Mouse (Mus musculus): ENCODE measurements around the gene Tubgcp6. TPM values are rescaled to one million over a fixed set of nuclear protein-coding genes. Genes with fewer than 3 reads are reported as not detected.

The Tubgcp6 gene
- polyA plus RNA-seq, 1 experiment from 2014 or later = 18.0 TPM

GRCm38 (mm10) chr15:89127364-89127940 is 4.5 kb upstream of the Tubgcp6 start:
- 87% methylated on average over 8 of the region's 8 CpGs for WGBS
- ATAC-seq (ENCODE audit: low FRiP score, low TSS enrichment) = no peak
- H3K27ac ChIP-seq (replicated peaks; ENCODE audit: low read depth, low read length) = 0 out of 2 replicates have a peak overlapping the region, but pooled peaks have one; percentile 74
- H3K27me3 ChIP-seq (ENCODE audit: control insufficient read depth, insufficient read depth, low read length) = no peaks in the 10 kb centered on the region
- no peaks in the 10 kb centered on the region for H3K9me3 ChIP-seq (ENCODE audit: control insufficient read depth, low read length)
- no peak for DNase-seq
- peaks cover 3% of the 10 kb centered on the region; the same call in 1 of the 2 replicates for H3K36me3 ChIP-seq (ENCODE audit: control insufficient read depth, insufficient read depth, low read length)
- H3K9ac ChIP-seq (replicated peaks; ENCODE audit: low read length) = peak overlapping the region; percentile 58
- peaks cover 21% of the 10 kb centered on the region for H3K4me1 ChIP-seq (ENCODE audit: control insufficient read depth, insufficient read depth, low read length)
- H3K4me2 ChIP-seq (ENCODE audit: low read length) = peak overlapping the region; percentile 64
- H3K4me3 ChIP-seq (replicated peaks; ENCODE audit: low read depth, low read length) = peak overlapping the region; percentile 51

DNA sequence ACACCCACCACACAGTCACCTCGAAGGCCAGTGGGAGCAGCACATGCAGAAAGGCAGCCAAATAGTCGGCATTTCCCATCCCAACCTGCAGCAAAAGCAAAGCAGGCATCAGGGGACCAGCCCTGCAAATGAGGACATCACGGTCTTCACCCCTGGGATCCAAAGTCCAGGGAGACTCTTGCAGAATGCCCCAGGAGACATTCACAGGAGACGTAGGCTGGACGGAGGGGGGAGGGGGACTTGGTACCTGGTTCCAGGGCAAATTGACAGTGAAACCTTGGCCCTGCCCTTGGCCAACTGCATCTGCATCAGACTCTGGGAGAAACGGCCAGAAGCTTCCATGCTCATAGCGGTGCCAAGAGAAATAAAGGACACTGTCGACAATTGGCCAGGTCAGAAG is 3.7 kb upstream of the Tubgcp6 start:
- peaks cover 29% of the 10 kb centered on the region for H3K4me1 ChIP-seq (ENCODE audit: control insufficient read depth, insufficient read depth, low read length)
- H3K27me3 ChIP-seq (ENCODE audit: control insufficient read depth, insufficient read depth, low read length) = no peaks in the 10 kb centered on the region
- no peaks in the 10 kb centered on the region for H3K9me3 ChIP-seq (ENCODE audit: control insufficient read depth, low read length)
- DNase-seq = no peak
- H3K9ac ChIP-seq (replicated peaks; ENCODE audit: low read length) = no peak overlapping the region
- H3K36me3 ChIP-seq (ENCODE audit: control insufficient read depth, insufficient read depth, low read length) = peaks cover 3% of the 10 kb centered on the region; the same call in 1 of the 2 replicates
- no peak for ATAC-seq (ENCODE audit: low FRiP score, low TSS enrichment)
- H3K4me3 ChIP-seq (replicated peaks; ENCODE audit: low read depth, low read length) = no peak overlapping the region
- no peak overlapping the region for H3K27ac ChIP-seq (replicated peaks; ENCODE audit: low read depth, low read length)
- WGBS = 90% methylated on average over 8 of the region's 8 CpGs
- no peak overlapping the region for H3K4me2 ChIP-seq (ENCODE audit: low read length)

- H3K9ac ChIP-seq (replicated peaks; ENCODE audit: low read length) = no peak overlapping the region
- 94% methylated on average over 9 of the region's 9 CpGs for WGBS
- no peak for ATAC-seq (ENCODE audit: low FRiP score, low TSS enrichment)
- H3K36me3 ChIP-seq (ENCODE audit: control insufficient read depth, insufficient read depth, low read length) = peaks cover 8% of the 10 kb centered on the region; the same call in 1 of the 2 replicates
- H3K9me3 ChIP-seq (ENCODE audit: control insufficient read depth, low read length) = no peaks in the 10 kb centered on the region
- H3K4me3 ChIP-seq (replicated peaks; ENCODE audit: low read depth, low read length) = no peak overlapping the region
- H3K4me2 ChIP-seq (ENCODE audit: low read length) = no peak overlapping the region
- no peaks in the 10 kb centered on the region for H3K27me3 ChIP-seq (ENCODE audit: control insufficient read depth, insufficient read depth, low read length)
- no peak for DNase-seq
- peaks cover 40% of the 10 kb centered on the region for H3K4me1 ChIP-seq (ENCODE audit: control insufficient read depth, insufficient read depth, low read length)
- no peak overlapping the region for H3K27ac ChIP-seq (replicated peaks; ENCODE audit: low read depth, low read length)
Observed at GRCm38 (mm10) chr15:89125351-89125750, 2.4 kb upstream of the Tubgcp6 start.

DNA sequence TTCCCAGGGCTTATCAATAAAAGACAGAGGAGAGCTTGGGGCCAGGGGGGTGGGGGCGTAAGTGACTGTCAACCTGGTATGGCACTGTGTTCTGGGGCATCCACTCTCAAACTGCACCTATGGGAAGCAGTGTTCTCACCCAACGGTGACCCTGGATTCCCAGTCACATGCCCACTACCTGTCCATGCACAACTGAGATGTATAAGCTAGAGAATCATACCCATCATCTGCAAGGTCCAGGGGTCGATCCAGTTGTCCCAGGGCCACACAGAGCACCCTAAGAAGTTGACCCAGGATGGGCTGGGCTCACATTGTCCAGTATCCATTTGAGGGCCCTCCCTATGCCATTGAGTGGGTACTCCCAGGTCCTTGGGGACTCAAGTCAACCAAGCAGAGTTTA is 1.4 kb upstream of the Tubgcp6 start:
- no peaks in the 10 kb centered on the region for H3K27me3 ChIP-seq (ENCODE audit: control insufficient read depth, insufficient read depth, low read length)
- no peak overlapping the region for H3K9ac ChIP-seq (replicated peaks; ENCODE audit: low read length)
- ATAC-seq (ENCODE audit: low FRiP score, low TSS enrichment) (no peak), DNase-seq (no peak)
- peaks cover 46% of the 10 kb centered on the region for H3K4me1 ChIP-seq (ENCODE audit: control insufficient read depth, insufficient read depth, low read length)
- H3K4me2 ChIP-seq (ENCODE audit: low read length) = no peak overlapping the region; the same call in 1 of the 2 replicates
- WGBS = 92% methylated on average over 3 of the region's 3 CpGs
- H3K36me3 ChIP-seq (ENCODE audit: control insufficient read depth, insufficient read depth, low read length) = peaks cover 16% of the 10 kb centered on the region; the same call in 1 of the 2 replicates
- no peak overlapping the region for H3K27ac ChIP-seq (replicated peaks; ENCODE audit: low read depth, low read length)
- no peak overlapping the region for H3K4me3 ChIP-seq (replicated peaks; ENCODE audit: low read depth, low read length)
- no peaks in the 10 kb centered on the region for H3K9me3 ChIP-seq (ENCODE audit: control insufficient read depth, low read length)

- Histone ChIP-seq H3K27me3 (ENCODE audit: control insufficient read depth, insufficient read depth, low read length) (no peaks in the 10 kb centered on the region), H3K36me3 (ENCODE audit: control insufficient read depth, insufficient read depth, low read length) (peaks cover 16% of the 10 kb centered on the region; the same call in 1 of the 2 replicates), H3K9ac (replicated peaks; ENCODE audit: low read length) (peak overlapping the region; percentile 78), H3K4me2 (ENCODE audit: low read length) (peak overlapping the region; percentile 98), H3K27ac (replicated peaks; ENCODE audit: low read depth, low read length) (peak overlapping the region; percentile 86), H3K4me1 (ENCODE audit: control insufficient read depth, insufficient read depth, low read length) (peaks cover 42% of the 10 kb centered on the region), H3K9me3 (ENCODE audit: control insufficient read depth, low read length) (no peaks in the 10 kb centered on the region), H3K4me3 (replicated peaks; ENCODE audit: low read depth, low read length) (peak overlapping the region; percentile 89)
- DNase-seq (peak; percentile 69), ATAC-seq (ENCODE audit: low FRiP score, low TSS enrichment) (peak; percentile 5; the same call in 1 of the 2 replicates)
- 39% methylated on average over 11 of the region's 11 CpGs for WGBS
Observed at GRCm38 (mm10) chr15:89123595-89123994, 683 bp upstream of the Tubgcp6 start.

DNA sequence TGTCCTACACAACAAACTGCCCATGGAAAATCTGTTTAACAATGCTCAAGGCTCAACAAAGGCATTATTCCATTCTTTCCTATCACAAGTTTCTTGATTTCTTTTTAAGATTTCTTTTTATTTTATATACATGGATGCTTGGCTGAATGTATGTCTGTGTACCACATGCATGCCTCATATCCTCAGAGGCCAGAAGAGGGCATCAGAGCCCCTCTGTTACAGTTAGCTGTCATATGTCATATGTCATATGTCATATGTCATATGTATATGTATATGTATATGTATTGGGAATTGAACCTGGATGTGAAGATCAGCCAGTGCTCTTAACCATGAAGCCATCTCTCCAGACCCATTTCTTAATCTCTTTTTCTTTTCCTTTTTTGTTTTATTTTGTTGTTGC is 4.9 kb downstream of the Tubgcp6 start:
- H3K36me3 ChIP-seq (ENCODE audit: control insufficient read depth, insufficient read depth, low read length) = peaks cover 46% of the 10 kb centered on the region

DNA sequence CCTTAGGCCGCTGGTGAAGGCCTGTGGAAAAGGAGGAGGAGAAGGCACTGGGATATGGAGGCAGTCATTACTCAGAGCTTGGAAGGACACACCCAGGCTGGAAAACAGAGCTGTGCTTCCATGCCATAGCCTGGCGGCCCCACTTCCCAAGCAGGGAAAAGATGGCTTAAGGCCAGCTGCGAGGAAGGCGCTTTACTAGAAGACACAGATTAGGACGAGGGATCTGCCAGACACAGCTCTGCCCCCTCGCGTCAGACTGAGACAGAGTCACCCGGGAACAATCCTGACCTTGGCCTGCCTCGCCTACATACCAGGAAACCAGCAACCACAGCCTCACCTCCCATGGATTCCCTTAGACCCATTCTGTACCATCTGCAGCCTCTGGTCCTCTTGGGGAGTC is 12.8 kb downstream of the Tubgcp6 start:
- 91% methylated on average over 9 of the region's 9 CpGs for WGBS
- Histone ChIP-seq H3K9ac (replicated peaks; ENCODE audit: low read length) (no peak overlapping the region), H3K4me3 (replicated peaks; ENCODE audit: low read depth, low read length) (no peak overlapping the region), H3K27ac (replicated peaks; ENCODE audit: low read depth, low read length) (no peak overlapping the region), H3K9me3 (ENCODE audit: control insufficient read depth, low read length) (no peaks in the 10 kb centered on the region), H3K4me2 (ENCODE audit: low read length) (no peak overlapping the region), H3K27me3 (ENCODE audit: control insufficient read depth, insufficient read depth, low read length) (no peaks in the 10 kb centered on the region), H3K4me1 (ENCODE audit: control insufficient read depth, insufficient read depth, low read length) (no peaks in the 10 kb centered on the region), H3K36me3 (ENCODE audit: control insufficient read depth, insufficient read depth, low read length) (peaks cover 93% of the 10 kb centered on the region)
- no peak for DNase-seq
- no peak for ATAC-seq (ENCODE audit: low FRiP score, low TSS enrichment)

More for the DNA sequence above, 4.9 kb downstream of the Tubgcp6 start:
- ATAC-seq (ENCODE audit: low FRiP score, low TSS enrichment) (no peak), DNase-seq (peak; percentile 41)
- no peak overlapping the region for H3K27ac ChIP-seq (replicated peaks; ENCODE audit: low read depth, low read length)
- no peak overlapping the region for H3K9ac ChIP-seq (replicated peaks; ENCODE audit: low read length)
- no peak overlapping the region for H3K4me2 ChIP-seq (ENCODE audit: low read length)
- no peaks in the 10 kb centered on the region for H3K9me3 ChIP-seq (ENCODE audit: control insufficient read depth, low read length)
- no peaks in the 10 kb centered on the region for H3K27me3 ChIP-seq (ENCODE audit: control insufficient read depth, insufficient read depth, low read length)
- H3K4me3 ChIP-seq (replicated peaks; ENCODE audit: low read depth, low read length) = no peak overlapping the region
- peaks cover 25% of the 10 kb centered on the region for H3K4me1 ChIP-seq (ENCODE audit: control insufficient read depth, insufficient read depth, low read length)

DNA sequence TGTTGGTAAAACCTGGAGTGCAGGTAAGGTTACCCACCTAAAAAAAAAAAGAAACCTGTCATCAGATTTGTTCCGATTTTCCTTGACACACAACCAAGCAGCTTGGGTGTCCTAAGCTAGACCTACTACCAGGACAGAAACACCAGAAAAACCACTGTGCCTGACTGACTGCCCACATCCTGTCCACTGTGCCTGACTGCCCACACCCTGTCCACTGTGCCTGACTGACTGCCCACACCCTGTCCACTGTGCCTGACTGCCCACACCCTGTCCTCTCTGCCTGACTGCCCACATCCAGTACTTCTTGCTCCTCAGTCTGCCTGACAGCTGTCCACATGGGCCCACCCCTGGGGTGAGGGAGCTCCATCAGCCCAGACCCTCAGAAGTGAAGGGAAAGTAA is 15.9 kb downstream of the Tubgcp6 start:
- 100% methylated on average over 1 of the region's 1 CpGs for WGBS

GRCm38 (mm10) chr15:89106073-89106472 is 16.8 kb downstream of the Tubgcp6 start:
- no peak overlapping the region for H3K9ac ChIP-seq (replicated peaks; ENCODE audit: low read length)
- H3K4me1 ChIP-seq (ENCODE audit: control insufficient read depth, insufficient read depth, low read length) = no peaks in the 10 kb centered on the region
- H3K36me3 ChIP-seq (ENCODE audit: control insufficient read depth, insufficient read depth, low read length) = peaks cover 99% of the 10 kb centered on the region
- H3K4me3 ChIP-seq (replicated peaks; ENCODE audit: low read depth, low read length) = no peak overlapping the region
- ATAC-seq (ENCODE audit: low FRiP score, low TSS enrichment) (no peak), DNase-seq (no peak)
- H3K27ac ChIP-seq (replicated peaks; ENCODE audit: low read depth, low read length) = no peak overlapping the region
- no peaks in the 10 kb centered on the region for H3K27me3 ChIP-seq (ENCODE audit: control insufficient read depth, insufficient read depth, low read length)
- WGBS = 90% methylated on average over 13 of the region's 13 CpGs
- H3K9me3 ChIP-seq (ENCODE audit: control insufficient read depth, low read length) = no peaks in the 10 kb centered on the region
- no peak overlapping the region for H3K4me2 ChIP-seq (ENCODE audit: low read length)

More for the DNA sequence above, 15.9 kb downstream of the Tubgcp6 start:
- Histone ChIP-seq H3K4me1 (ENCODE audit: control insufficient read depth, insufficient read depth, low read length) (no peaks in the 10 kb centered on the region), H3K9ac (replicated peaks; ENCODE audit: low read length) (no peak overlapping the region), H3K4me2 (ENCODE audit: low read length) (no peak overlapping the region), H3K27me3 (ENCODE audit: control insufficient read depth, insufficient read depth, low read length) (no peaks in the 10 kb centered on the region), H3K4me3 (replicated peaks; ENCODE audit: low read depth, low read length) (no peak overlapping the region), H3K27ac (replicated peaks; ENCODE audit: low read depth, low read length) (no peak overlapping the region), H3K36me3 (ENCODE audit: control insufficient read depth, insufficient read depth, low read length) (peaks cover 99% of the 10 kb centered on the region), H3K9me3 (ENCODE audit: control insufficient read depth, low read length) (no peaks in the 10 kb centered on the region)
- ATAC-seq (ENCODE audit: low FRiP score, low TSS enrichment) (no peak), DNase-seq (no peak)

Data from midbrain, embryonic 14.5 days (tissue).